Comparison of ENCODE assay signal across 21 mouse cellular contexts in genomic region chr10:30521727-30522126, GRCm38 (mm10).
DNase-seq lines count a peak whose midpoint lies in the region; ATAC-seq and TF ChIP-seq lines count a peak whose summit lies in the region.
"Had no signal": no experiment of that assay in that cellular context is flagged by ENCODE, and none has a peak within 500 bp of the region (broad histone marks: within the 10 kb centered on the region; RNA-seq: fewer than 3 reads in every experiment).

No protein-coding gene starts in this region.

- peak; percentile 80 for DNase-seq in lung, embryonic 14.5 days
- DNase-seq in lung, postnatal 14 days = no peak
- DNase-seq in NIH3T3 (ENCODE audit: low read depth) = peak; percentile 65
- peak; percentile 27 for DNase-seq in fibroblast of lung, adult 2 months (ENCODE audit: low read depth)
- peak; percentile 25 for DNase-seq in lung, postnatal 36 days
- no peak for DNase-seq in left cerebral cortex, adult 8-10 months (ENCODE audit: low spot score in 2 of 2)
- DNase-seq: adrenal gland, adult 8-10 months; B cell, adult 2 months; cerebellum, adult 11 months; cerebellum, adult 9-10 months; cerebellum, postnatal 25 days; gastrocnemius, postnatal 14 days had no signal

- peaks cover 3% of the 10 kb centered on the region; the same call in 1 of the 2 replicates for H3K4me1 ChIP-seq in lung, embryonic 14.5 days (ENCODE audit: insufficient read depth)
- H3K4me1 ChIP-seq: embryonic facial prominence, embryonic 12.5 days; forebrain, embryonic 12.5 days; hindbrain, embryonic 10.5 days; hindbrain, embryonic 15.5 days had no signal

- TF ChIP-seq CTCF in lung, embryonic 14.5 days (IDR thresholded peaks at IDR 0.05; ENCODE audit: low read depth) = no peak

- peak; percentile 83 for ATAC-seq in lung, embryonic 14.5 days (ENCODE audit: insufficient read depth)
- no peak for ATAC-seq in CD4-positive, CD25-positive, alpha-beta regulatory T cell, adult 4 months
- ATAC-seq: activated CD4-positive, CD25-positive, alpha-beta regulatory T cell, adult 4 months; intestine, embryonic 16.5 days; Patski had no signal

- H3K9ac ChIP-seq in lung, embryonic 14.5 days = no peak overlapping the region
- H3K9ac ChIP-seq: embryonic facial prominence, embryonic 12.5 days; forebrain, embryonic 12.5 days; heart, embryonic 12.5 days; hindbrain, embryonic 15.5 days had no signal

- no peak overlapping the region for H3K4me3 ChIP-seq in lung, embryonic 14.5 days (ENCODE audit: low read depth, low read length)
- H3K4me3 ChIP-seq: embryonic facial prominence, embryonic 12.5 days; forebrain, embryonic 12.5 days; heart, embryonic 12.5 days; hindbrain, embryonic 10.5 days; hindbrain, embryonic 15.5 days had no signal

- H3K27me3 ChIP-seq in lung, embryonic 14.5 days (ENCODE audit: insufficient read depth, low read length) = no peaks in the 10 kb centered on the region
- H3K27me3 ChIP-seq: embryonic facial prominence, embryonic 12.5 days; forebrain, embryonic 12.5 days; heart, embryonic 12.5 days; hindbrain, embryonic 15.5 days; Patski had no signal

- no peaks in the 10 kb centered on the region for H3K36me3 ChIP-seq in lung, embryonic 14.5 days (ENCODE audit: insufficient read depth)
- H3K36me3 ChIP-seq: embryonic facial prominence, embryonic 12.5 days; forebrain, embryonic 12.5 days; heart, embryonic 12.5 days; hindbrain, embryonic 10.5 days; hindbrain, embryonic 15.5 days had no signal

- no peak overlapping the region for H3K4me2 ChIP-seq in lung, embryonic 14.5 days
- H3K4me2 ChIP-seq: embryonic facial prominence, embryonic 12.5 days; forebrain, embryonic 12.5 days; heart, embryonic 12.5 days; hindbrain, embryonic 15.5 days had no signal

- no peaks in the 10 kb centered on the region for H3K9me3 ChIP-seq in lung, embryonic 14.5 days (ENCODE audit: low read depth, low read length)
- H3K9me3 ChIP-seq: embryonic facial prominence, embryonic 12.5 days; forebrain, embryonic 12.5 days; heart, embryonic 12.5 days; hindbrain, embryonic 10.5 days; hindbrain, embryonic 15.5 days had no signal

- H3K27ac ChIP-seq in lung, embryonic 14.5 days (ENCODE audit: low read depth) = no peak overlapping the region
- H3K27ac ChIP-seq: embryonic facial prominence, embryonic 12.5 days; forebrain, embryonic 12.5 days; hindbrain, embryonic 10.5 days; hindbrain, embryonic 15.5 days had no signal

Comparison
In these comparisons a context has a peak if more than half of its experiments do, and no peak if none do; other contexts are left out.
1. DNase-seq: peak in lung, embryonic 14.5 days (single experiment), NIH3T3 (single experiment), fibroblast of lung, adult 2 months (single experiment) and lung, postnatal 36 days (single experiment); none in lung, postnatal 14 days (single experiment) and left cerebral cortex, adult 8-10 months (0 of 2).